Mouse (Mus musculus) hindbrain, embryonic 13.5 days (tissue): Measurements from ENCODE around the gene Mfsd6. TPM values are rescaled to one million over a fixed set of nuclear protein-coding genes. Genes with fewer than 3 reads are reported as not detected.

Experiments used
- ATAC-seq: fragments of 200-750 bp; cut with Nextera tagmentation; 2 replicates; pipeline ENCODE4 v1.8.0; 2017; ENCODE audit warnings: moderate TSS enrichment; ENCODE audit not compliant: low FRiP score
- H3K27ac ChIP-seq: fragments of 300-500 bp; sonication (generic); 2 replicates; pipeline ENCODE4 v1.5.1; 2015; ENCODE audit warnings: inconsistent platforms, mild to moderate bottlenecking, moderate library complexity
- H3K27me3 ChIP-seq: fragments of 300-500 bp; sonication (generic); 2 replicates; pipeline ENCODE4 v1.6.1; 2015; ENCODE audit warnings: mild to moderate bottlenecking, inconsistent platforms
- H3K36me3 ChIP-seq: fragments of 300-500 bp; sonication (generic); 2 replicates; pipeline ENCODE4 v1.6.1; 2015; ENCODE audit warnings: mild to moderate bottlenecking, inconsistent platforms
- H3K4me1 ChIP-seq: fragments of 300-500 bp; sonication (generic); replicated peaks from 2 replicates; pipeline ENCODE4 v1.6.1; 2015; ENCODE audit warnings: inconsistent platforms
- H3K4me2 ChIP-seq: fragments of 300-500 bp; sonication (generic); 2 replicates; pipeline ENCODE4 v1.6.1; 2015; ENCODE audit warnings: inconsistent platforms, mild to moderate bottlenecking, moderate library complexity
- H3K4me3 ChIP-seq: fragments of 300-500 bp; sonication (generic); 2 replicates; pipeline ENCODE4 v1.5.1; 2015; ENCODE audit warnings: mild to moderate bottlenecking, inconsistent platforms
- H3K9ac ChIP-seq: fragments of 300-500 bp; sonication (generic); 2 replicates; pipeline ENCODE4 v1.6.1; 2015; ENCODE audit warnings: mild to moderate bottlenecking, inconsistent platforms
- H3K9me3 ChIP-seq: fragments of 300-500 bp; sonication (generic); 2 replicates; pipeline ENCODE4 v1.6.1; 2016; ENCODE audit warnings: inconsistent platforms
- WGBS: fragments of 180-500 bp; shearing (Covaris S2); methylation state at CpG from one replicate; pipeline ENCODE4 v1.1.7; 2015; 5-methylcytosine and 5-hydroxymethylcytosine counted together
- polyA plus RNA-seq: library from polyadenylated mRNA; unstranded; fragments of >200 nt; fragmentation: Nextera tagmentation; extraction: Ambion mirVana; gene quantifications from 2 replicates; pipeline ENCODE4 v1.2.1, GENCODE M21; 2015

The Mfsd6 gene
- polyA plus RNA-seq, 1 experiment from 2014 or later: 7.8 TPM

DNA sequence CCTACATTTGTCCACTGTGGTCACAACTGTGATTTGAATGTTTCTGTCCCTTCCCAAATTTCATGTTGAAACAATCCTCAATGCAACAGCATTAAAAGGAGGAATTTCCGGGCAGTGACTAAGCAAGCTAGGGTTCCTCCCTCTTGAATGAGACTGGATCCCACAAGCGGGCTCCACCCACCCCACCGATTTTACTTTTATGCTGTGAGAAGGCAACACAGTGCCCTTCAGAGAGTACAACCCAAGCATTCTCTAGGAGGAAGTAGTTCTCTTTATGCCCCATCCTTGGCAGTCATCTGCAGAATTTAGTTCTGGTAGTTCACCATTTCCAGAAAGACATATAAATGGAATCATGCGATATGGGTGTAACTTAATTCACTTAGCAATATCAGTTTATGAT, 6.9 kb upstream of the Mfsd6 start:
- H3K4me1 ChIP-seq: no peaks in the 10 kb centered on the region
- 81% methylated on average over 4 of the region's 4 CpGs for WGBS
- ATAC-seq: no peak

DNA sequence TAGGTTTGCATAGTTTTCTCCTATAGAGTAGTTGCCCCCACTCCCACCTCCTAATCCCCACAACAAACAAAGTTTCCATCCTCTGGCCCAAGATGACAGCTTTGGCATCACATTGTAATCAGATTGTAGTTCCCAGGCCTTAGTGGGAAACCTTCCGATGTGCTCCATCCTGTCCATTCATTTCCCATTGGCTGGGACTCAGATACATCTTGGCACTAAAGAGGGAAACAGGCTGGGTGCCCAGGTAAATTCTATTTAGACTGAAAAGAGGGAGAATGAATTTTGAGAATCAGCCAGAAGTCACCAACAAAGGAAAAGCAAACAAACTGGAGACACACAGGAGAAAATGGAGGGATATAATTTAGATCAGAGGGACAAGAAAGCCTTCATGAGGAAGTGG, 3.0 kb upstream of the Mfsd6 start:
- no peaks in the 10 kb centered on the region for H3K9me3 ChIP-seq
- H3K36me3 ChIP-seq: no peaks in the 10 kb centered on the region
- no peak for ATAC-seq
- H3K4me3 ChIP-seq: no peak overlapping the region
- no peak overlapping the region for H3K9ac ChIP-seq
- H3K27me3 ChIP-seq: no peaks in the 10 kb centered on the region
- peaks cover 18% of the 10 kb centered on the region for H3K4me1 ChIP-seq
- no peak overlapping the region for H3K4me2 ChIP-seq
- WGBS: 91% methylated on average over 1 of the region's 1 CpGs
- H3K27ac ChIP-seq: no peak overlapping the region

More for the DNA sequence above, 6.9 kb upstream of the Mfsd6 start:
- no peak overlapping the region for H3K4me2 ChIP-seq
- H3K9ac ChIP-seq: no peak overlapping the region
- H3K27me3 ChIP-seq: no peaks in the 10 kb centered on the region
- H3K4me3 ChIP-seq: no peak overlapping the region
- H3K9me3 ChIP-seq: no peaks in the 10 kb centered on the region
- no peak overlapping the region for H3K27ac ChIP-seq
- no peaks in the 10 kb centered on the region for H3K36me3 ChIP-seq

DNA sequence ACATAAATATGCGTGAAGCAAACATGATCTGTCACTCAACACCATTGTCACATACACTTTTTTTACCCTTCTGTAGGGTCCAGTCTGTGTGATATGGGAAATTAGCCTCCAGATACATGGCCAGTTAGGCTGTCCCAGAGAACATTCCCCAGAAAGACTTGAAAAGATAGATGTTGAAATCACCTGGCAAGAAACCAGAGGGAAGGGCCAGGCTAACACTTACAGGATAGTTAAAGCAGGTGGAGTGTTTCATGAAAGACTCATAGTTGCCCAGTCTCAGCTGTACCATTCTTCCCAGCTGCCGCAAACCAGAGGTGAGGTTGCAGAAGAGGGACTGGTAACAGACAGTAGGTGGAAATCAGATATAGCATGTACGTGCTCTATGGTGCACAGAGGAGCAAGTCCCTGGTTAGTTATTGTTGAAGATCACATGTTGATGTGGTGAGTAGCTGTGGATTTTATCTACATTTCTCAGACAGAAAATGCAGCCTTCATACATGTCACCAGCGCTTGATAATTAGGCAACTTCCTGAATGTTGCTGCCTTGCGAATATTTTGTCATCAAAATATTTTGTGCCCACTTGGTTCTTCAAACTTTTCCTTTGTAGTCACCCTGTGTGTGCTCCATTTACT, 1.7 kb upstream of the Mfsd6 start:
- ATAC-seq: no peak
- 95% methylated on average over 5 of the region's 5 CpGs for WGBS
- Histone ChIP-seq H3K27me3 (no peaks in the 10 kb centered on the region), H3K36me3 (no peaks in the 10 kb centered on the region), H3K4me1 (peaks cover 18% of the 10 kb centered on the region), H3K4me2 (no peak overlapping the region), H3K9me3 (no peaks in the 10 kb centered on the region), H3K9ac (no peak overlapping the region), H3K27ac (no peak overlapping the region), H3K4me3 (no peak overlapping the region)

DNA sequence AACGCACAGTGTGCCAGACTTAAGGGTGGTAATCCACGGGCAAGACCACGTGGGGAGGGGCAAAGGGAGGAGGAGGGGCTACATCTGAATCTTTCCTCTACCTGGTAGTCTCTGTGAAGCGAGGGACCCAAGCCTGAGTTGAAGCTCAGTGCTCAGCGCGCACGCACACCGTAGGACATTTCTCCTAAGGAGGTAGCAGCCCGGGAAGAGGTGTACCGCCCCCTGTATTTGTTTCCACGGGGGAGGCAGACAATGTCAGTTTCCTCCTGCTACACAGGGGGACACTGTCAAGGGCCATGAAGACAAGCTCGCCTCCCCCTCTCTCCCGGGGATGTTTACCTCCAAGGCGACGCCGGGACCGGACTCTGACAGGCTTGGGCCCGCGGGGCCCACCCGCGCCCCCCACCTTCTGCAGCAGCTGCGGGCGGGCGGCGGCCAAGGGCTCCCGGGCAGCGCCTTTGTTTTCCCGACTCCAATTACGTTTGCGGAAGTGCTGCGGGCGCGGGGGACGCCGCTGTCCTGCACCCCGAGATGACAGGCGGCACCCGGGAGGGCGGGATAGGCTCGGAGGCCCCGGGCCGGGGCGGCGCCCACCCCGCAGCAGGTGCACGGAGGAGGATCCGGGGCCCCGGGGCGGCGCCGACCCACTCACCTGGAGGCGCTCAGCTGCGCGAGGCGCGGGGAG, 749 bp downstream of the Mfsd6 start:
- Histone ChIP-seq H3K9me3 (no peaks in the 10 kb centered on the region), H3K4me3 (peak overlapping the region; percentile 89), H3K9ac (peak overlapping the region; percentile 95), H3K36me3 (no peaks in the 10 kb centered on the region), H3K4me2 (peak overlapping the region; percentile 82), H3K27me3 (no peaks in the 10 kb centered on the region), H3K27ac (peak overlapping the region; percentile 97), H3K4me1 (peaks cover 21% of the 10 kb centered on the region)
- peak; percentile 89 for ATAC-seq
- under 1% methylated on average over 55 of the region's 56 CpGs for WGBS

DNA sequence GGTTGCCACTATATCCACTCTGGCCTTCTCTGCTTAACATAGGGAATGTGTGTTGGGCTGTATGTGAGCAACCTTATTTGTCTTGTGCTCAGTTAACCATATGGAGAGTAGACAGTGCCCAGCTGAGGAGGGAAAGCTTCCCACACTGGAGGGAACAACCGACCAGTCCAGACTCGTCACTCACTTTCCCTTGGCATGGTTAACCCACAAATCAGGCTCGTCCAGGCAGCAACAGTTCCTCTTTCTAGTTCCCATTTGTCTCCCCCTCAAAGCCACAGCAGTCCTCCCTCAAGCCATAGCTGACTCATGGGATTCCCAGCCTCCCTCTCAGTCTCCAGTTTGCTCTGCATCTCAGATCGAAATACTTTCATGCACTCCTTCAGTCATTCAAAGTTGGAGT, 4.7 kb downstream of the Mfsd6 start:
- Histone ChIP-seq H3K27me3 (no peaks in the 10 kb centered on the region), H3K4me2 (no peak overlapping the region), H3K4me3 (no peak overlapping the region), H3K27ac (no peak overlapping the region), H3K9ac (no peak overlapping the region), H3K9me3 (no peaks in the 10 kb centered on the region), H3K4me1 (peaks cover 19% of the 10 kb centered on the region), H3K36me3 (no peaks in the 10 kb centered on the region)
- WGBS: 70% methylated on average over 4 of the region's 4 CpGs
- no peak for ATAC-seq

DNA sequence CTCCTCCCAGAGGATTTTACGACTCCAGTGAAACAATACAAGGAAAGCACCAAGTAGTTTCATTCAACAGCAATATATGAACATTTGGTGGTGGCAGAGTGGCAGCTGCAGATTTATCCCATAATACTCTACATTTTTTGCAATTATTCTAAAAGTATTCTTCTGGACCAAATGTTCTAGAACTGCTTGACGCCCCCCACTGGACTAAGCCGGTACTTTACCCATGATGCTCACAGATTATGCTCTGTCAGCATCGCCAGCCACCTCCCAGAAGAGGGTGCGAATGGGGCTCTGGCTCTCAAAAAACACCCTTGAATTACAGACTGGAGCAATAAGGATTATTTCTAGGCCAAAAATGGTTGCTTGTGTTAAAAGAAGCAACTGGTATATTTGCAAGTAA, 8.2 kb downstream of the Mfsd6 start:
- WGBS: 63% methylated on average over 5 of the region's 5 CpGs
- Histone ChIP-seq H3K4me3 (no peak overlapping the region), H3K4me2 (no peak overlapping the region), H3K9me3 (no peaks in the 10 kb centered on the region), H3K4me1 (peaks cover 14% of the 10 kb centered on the region), H3K9ac (no peak overlapping the region), H3K36me3 (no peaks in the 10 kb centered on the region), H3K27ac (no peak overlapping the region), H3K27me3 (no peaks in the 10 kb centered on the region)
- no peak for ATAC-seq

DNA sequence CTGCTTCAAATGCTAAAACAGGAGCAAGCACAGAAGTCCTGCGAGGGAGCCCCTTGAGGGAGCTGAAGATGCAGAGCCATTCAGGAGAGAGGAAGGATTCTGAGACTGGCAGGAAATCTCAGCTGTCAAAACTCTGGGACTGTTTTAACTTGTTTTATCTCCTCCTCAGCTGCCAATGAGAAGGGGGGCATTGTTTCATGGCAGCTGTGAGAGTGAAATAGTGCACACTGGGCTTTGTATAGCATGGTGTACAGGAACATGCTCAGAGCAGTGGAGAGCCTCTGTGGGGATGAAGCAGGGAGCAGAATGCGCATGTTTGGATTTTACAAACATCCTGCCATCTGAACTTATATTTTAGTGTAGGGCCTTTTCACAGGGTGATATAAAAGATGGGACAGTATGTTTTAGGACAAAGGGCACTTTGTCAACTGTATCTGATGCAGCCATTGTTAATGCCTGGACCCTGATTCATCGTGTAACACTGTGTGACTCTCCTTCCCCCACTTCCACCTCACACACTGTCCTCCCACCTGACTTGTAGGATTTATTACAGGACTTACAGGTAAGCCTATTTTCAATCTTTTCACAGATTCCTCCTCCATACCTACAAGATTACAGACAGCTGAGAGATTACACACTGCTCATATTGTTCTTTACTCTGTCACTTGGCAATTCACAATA, 9.1 kb downstream of the Mfsd6 start:
- WGBS: 48% methylated on average over 3 of the region's 3 CpGs
- Histone ChIP-seq H3K27ac (peak overlapping the region; percentile 27; the same call in 1 of the 2 replicates), H3K9ac (no peak overlapping the region), H3K4me1 (peaks cover 19% of the 10 kb centered on the region), H3K4me2 (no peak overlapping the region), H3K4me3 (no peak overlapping the region), H3K36me3 (no peaks in the 10 kb centered on the region), H3K27me3 (no peaks in the 10 kb centered on the region), H3K9me3 (no peaks in the 10 kb centered on the region)
- ATAC-seq: no peak; the same call in 1 of the 2 replicates

DNA sequence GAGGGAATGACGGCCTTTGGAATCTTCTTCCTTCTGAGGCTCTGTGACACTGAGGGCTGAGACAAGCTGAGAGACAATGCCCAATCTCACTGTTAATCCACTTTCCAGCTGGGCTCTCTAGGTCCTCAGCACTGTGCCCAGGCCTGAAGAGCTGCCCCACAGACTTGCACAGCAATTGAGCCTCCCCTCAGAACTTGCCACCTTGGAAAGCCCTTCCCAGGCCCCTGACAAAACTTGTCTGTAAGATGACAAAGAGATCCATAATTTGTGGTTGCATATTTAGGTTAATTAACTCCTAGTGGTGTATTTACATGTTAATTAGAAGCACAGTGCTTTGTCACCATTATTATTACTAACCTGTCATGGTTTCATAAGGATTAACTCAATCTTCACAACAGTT, 12.8 kb downstream of the Mfsd6 start:
- peaks cover 23% of the 10 kb centered on the region for H3K4me1 ChIP-seq
- H3K4me3 ChIP-seq: no peak overlapping the region
- no peaks in the 10 kb centered on the region for H3K27me3 ChIP-seq
- WGBS: 52% methylated on average over 1 of the region's 1 CpGs
- H3K27ac ChIP-seq: peak overlapping the region; percentile 48; the same call in 1 of the 2 replicates
- no peaks in the 10 kb centered on the region for H3K9me3 ChIP-seq
- peak overlapping the region; percentile 24; the same call in 1 of the 2 replicates for H3K9ac ChIP-seq
- no peak for ATAC-seq
- no peak overlapping the region for H3K4me2 ChIP-seq
- H3K36me3 ChIP-seq: 0 out of 2 replicates have a peak, but pooled peaks cover under 1% of the 10 kb centered on the region

DNA sequence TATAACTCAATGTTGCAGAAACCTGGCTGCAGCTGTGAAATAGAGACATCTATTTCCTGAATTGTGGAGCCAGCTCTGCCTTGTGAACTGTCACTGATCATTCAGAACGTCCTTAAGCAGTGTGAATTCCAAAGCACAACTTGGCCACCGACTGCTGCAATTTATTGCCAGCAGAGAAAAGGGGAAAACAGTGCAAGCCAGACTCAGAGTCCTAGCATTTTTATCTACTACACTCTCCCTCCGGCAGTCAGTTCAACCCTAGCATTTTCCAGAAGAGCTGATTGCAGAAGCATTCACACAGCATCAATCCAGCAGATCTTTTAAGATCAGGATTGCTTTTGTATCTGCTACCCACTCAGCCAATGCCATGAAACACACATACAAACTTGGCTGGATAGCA, 13.2 kb downstream of the Mfsd6 start:
- Histone ChIP-seq H3K36me3 (peaks cover 5% of the 10 kb centered on the region; the same call in 1 of the 2 replicates), H3K27me3 (no peaks in the 10 kb centered on the region), H3K4me1 (peaks cover 23% of the 10 kb centered on the region), H3K4me3 (no peak overlapping the region), H3K4me2 (no peak overlapping the region), H3K27ac (peak overlapping the region; percentile 48; the same call in 1 of the 2 replicates), H3K9ac (peak overlapping the region; percentile 24; the same call in 1 of the 2 replicates), H3K9me3 (no peaks in the 10 kb centered on the region)
- WGBS: 48% methylated on average over 3 of the region's 3 CpGs
- no peak for ATAC-seq

DNA sequence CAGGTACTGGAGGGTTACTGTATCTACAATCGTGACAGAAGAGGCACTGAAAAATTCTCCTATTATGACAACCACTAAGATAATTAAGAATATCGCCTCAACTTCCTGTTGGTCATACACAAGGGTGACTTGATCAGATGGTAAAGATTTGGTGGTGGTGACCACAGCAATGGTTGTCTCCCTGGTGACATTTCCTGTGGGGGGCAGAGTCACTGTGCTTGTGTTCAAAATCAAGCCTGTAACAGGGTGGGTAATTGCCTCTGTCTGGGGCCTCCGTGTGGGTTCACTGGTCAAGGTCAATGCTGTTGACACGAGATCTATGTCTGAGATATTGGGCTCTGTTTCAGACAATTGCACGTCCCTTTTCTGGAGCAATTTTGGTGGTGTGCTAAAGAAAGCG, 18.5 kb downstream of the Mfsd6 start:
- Histone ChIP-seq H3K9ac (no peak overlapping the region), H3K27me3 (no peaks in the 10 kb centered on the region), H3K4me1 (peaks cover 8% of the 10 kb centered on the region), H3K9me3 (no peaks in the 10 kb centered on the region), H3K36me3 (peaks cover 17% of the 10 kb centered on the region), H3K4me3 (no peak overlapping the region), H3K27ac (no peak overlapping the region), H3K4me2 (no peak overlapping the region)
- 90% methylated on average over 6 of the region's 6 CpGs for WGBS
- no peak for ATAC-seq

DNA sequence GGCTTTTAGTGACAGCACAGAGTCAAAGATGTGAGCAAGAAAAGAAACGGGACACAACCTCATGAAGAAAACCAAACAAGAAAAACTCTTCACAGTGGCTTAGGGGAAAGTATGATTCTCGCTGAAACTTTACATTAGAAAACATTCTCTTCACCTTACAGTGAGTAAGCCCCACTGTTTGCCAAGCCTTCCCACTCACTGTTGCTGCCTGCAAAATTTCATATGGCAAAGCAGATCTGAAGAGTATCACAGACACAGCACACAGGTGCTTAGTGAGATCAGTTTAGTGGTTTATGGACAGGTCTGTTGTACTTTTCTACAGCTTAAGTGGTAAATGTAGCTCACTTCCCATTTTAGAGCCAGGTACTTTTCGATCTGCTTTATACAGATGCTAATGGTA, 20.2 kb downstream of the Mfsd6 start:
- Histone ChIP-seq H3K4me2 (no peak overlapping the region), H3K9me3 (no peaks in the 10 kb centered on the region), H3K9ac (no peak overlapping the region), H3K4me1 (0 out of 2 replicates have a peak, but pooled peaks cover 3% of the 10 kb centered on the region), H3K27me3 (no peaks in the 10 kb centered on the region), H3K27ac (no peak overlapping the region), H3K36me3 (peaks cover 20% of the 10 kb centered on the region), H3K4me3 (no peak overlapping the region)
- WGBS: 93% methylated on average over 3 of the region's 3 CpGs
- no peak for ATAC-seq

DNA sequence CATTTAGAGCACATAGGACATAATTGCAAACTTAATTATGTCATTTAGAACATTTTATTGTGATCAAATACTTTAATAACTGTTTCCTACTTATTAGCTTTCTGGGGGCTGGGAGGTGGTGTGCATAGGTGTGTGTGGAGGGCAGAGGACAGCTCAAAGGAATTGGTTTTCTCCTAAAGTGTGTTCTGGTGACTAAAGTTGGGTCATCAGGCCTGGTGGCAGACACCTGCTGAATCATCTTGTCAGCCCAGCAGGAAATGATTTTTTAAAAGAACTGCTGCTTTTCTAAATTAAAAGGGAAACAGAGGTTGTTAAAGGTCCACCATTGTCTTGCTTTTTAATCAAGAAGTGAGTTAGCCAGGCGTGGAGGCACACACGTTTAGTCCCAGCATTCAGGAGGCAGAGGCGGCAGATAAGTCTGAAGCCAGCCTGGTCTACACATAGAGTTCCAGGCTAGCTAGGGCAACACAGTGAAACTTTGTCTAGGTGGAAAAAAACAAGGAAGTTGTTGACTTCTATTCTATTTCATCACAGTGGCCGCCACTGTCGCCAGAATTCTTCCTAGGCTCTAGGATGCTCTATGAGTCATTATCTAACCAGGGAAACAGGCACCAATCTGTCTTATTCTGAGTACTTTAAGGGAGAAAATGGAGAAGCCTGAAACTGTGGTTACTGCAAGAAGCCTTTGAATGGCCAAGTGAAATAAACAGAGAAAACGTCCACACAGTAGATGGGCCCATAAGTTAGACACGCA, 24.3 kb downstream of the Mfsd6 start:
- 82% methylated on average over 7 of the region's 7 CpGs for WGBS
- H3K4me3 ChIP-seq: no peak overlapping the region
- no peak overlapping the region for H3K9ac ChIP-seq
- H3K27ac ChIP-seq: no peak overlapping the region
- no peak overlapping the region for H3K4me2 ChIP-seq
- H3K9me3 ChIP-seq: no peaks in the 10 kb centered on the region
- ATAC-seq: no peak
- H3K36me3 ChIP-seq: peaks cover 4% of the 10 kb centered on the region
- H3K27me3 ChIP-seq: no peaks in the 10 kb centered on the region
- H3K4me1 ChIP-seq: 0 out of 2 replicates have a peak, but pooled peaks cover 3% of the 10 kb centered on the region
